21 mouse cellular contexts compared by ENCODE assay signal in genomic region chr6:12716071-12716470, GRCm38 (mm10). TPM values are rescaled to one million over a fixed set of nuclear protein-coding genes. Genes with fewer than 3 reads are reported as not detected.
"Had no signal": no experiment of that assay in that cellular context is flagged by ENCODE, and none has a peak within 500 bp of the region (broad histone marks: within the 10 kb centered on the region; RNA-seq: fewer than 3 reads in every experiment).

No protein-coding gene starts in this region.

- H3K9ac ChIP-seq: liver, embryonic 13.5 days; liver, embryonic 15.5 days; liver, postnatal 0 days; lung, embryonic 15.5 days; midbrain, embryonic 13.5 days; neural tube, embryonic 12.5 days; stomach, embryonic 15.5 days had no signal

- H3K4me1 ChIP-seq: liver, embryonic 13.5 days; liver, embryonic 15.5 days; lung, embryonic 15.5 days; midbrain, embryonic 13.5 days; neural tube, embryonic 12.5 days; stomach, embryonic 15.5 days had no signal

- H3K4me3 ChIP-seq: liver, embryonic 13.5 days; liver, embryonic 15.5 days; lung, embryonic 15.5 days; midbrain, embryonic 13.5 days; neural tube, embryonic 12.5 days; stomach, embryonic 15.5 days had no signal

- H3K36me3 ChIP-seq: liver, embryonic 13.5 days; liver, embryonic 15.5 days; lung, embryonic 15.5 days; midbrain, embryonic 13.5 days; neural tube, embryonic 12.5 days; stomach, embryonic 15.5 days had no signal

- ATAC-seq: liver, postnatal 0 days; lung, postnatal 0 days; midbrain, embryonic 13.5 days; midbrain, embryonic 16.5 days had no signal

- DNase-seq: liver, embryonic 13.5 days; liver, postnatal 0 days; lung, adult 2 months; lung, postnatal 14 days; lung, postnatal 36 days; right cerebral cortex, postnatal 14 days; thymus, adult 2 months; thymus, postnatal 25 days; thymus, postnatal 4 days had no signal

- H3K4me2 ChIP-seq: liver, embryonic 13.5 days; liver, embryonic 15.5 days; lung, embryonic 15.5 days; midbrain, embryonic 13.5 days; neural tube, embryonic 12.5 days; stomach, embryonic 15.5 days had no signal

- H3K27me3 ChIP-seq: liver, embryonic 13.5 days; liver, embryonic 15.5 days; lung, embryonic 15.5 days; midbrain, embryonic 13.5 days; neural tube, embryonic 12.5 days; stomach, embryonic 15.5 days had no signal

- H3K27ac ChIP-seq: liver, embryonic 13.5 days; liver, embryonic 15.5 days; lung, embryonic 15.5 days; macrophage; midbrain, embryonic 13.5 days; neural tube, embryonic 12.5 days; stomach, embryonic 15.5 days; stomach, postnatal 0 days had no signal

- H3K9me3 ChIP-seq: liver, embryonic 13.5 days; liver, embryonic 15.5 days; lung, embryonic 15.5 days; midbrain, embryonic 13.5 days; neural tube, embryonic 12.5 days; stomach, embryonic 15.5 days had no signal

RNA-seq across cellular contexts. Expression of gene Thsd7a, which starts 33.1 kb away (rescaled TPM):
- total RNA-seq: megakaryocyte progenitor cell, adult 5-6 weeks; monocyte, adult 5-6 weeks; neutrophil, adult 5-6 weeks had no signal
- polyA plus RNA-seq: macrophage had no signal
